In genomic region chr11:94161267-94161646, GRCm38 (mm10) we compare ENCODE assay signal across 8 mouse cellular contexts. TPM values are rescaled to one million over a fixed set of nuclear protein-coding genes. Genes with fewer than 3 reads are reported as not detected.
DNase-seq lines count a peak whose midpoint lies in the region; ATAC-seq and TF ChIP-seq lines count a peak whose summit lies in the region.

No protein-coding gene starts in this region.

- H3K27ac ChIP-seq in neural tube, embryonic 11.5 days (ENCODE audit: low read depth, low read length): peak overlapping the region; percentile 97
- peak overlapping the region; percentile 95 for H3K27ac ChIP-seq in intestine, postnatal 0 days (ENCODE audit: low read depth, low read length)
- peak overlapping the region; percentile 15; the same call in 1 of the 2 replicates for H3K27ac ChIP-seq in liver, embryonic 13.5 days

- no peaks in the 10 kb centered on the region for H3K36me3 ChIP-seq in neural tube, embryonic 11.5 days (ENCODE audit: control insufficient read depth, insufficient read depth, low read length)
- H3K36me3 ChIP-seq in intestine, postnatal 0 days (ENCODE audit: control insufficient read depth, insufficient read depth): no peaks in the 10 kb centered on the region
- H3K36me3 ChIP-seq in liver, embryonic 13.5 days: no peaks in the 10 kb centered on the region

- peak overlapping the region; percentile 59 for H3K9ac ChIP-seq in neural tube, embryonic 11.5 days (ENCODE audit: low read length)
- H3K9ac ChIP-seq in intestine, postnatal 0 days (ENCODE audit: low read depth, low read length): 0 out of 2 replicates have a peak overlapping the region, but pooled peaks have one; percentile 38
- H3K9ac ChIP-seq in liver, embryonic 13.5 days: no peak overlapping the region

- no peak overlapping the region for H3K4me3 ChIP-seq in neural tube, embryonic 11.5 days (ENCODE audit: low read depth, low read length)
- H3K4me3 ChIP-seq in intestine, postnatal 0 days (ENCODE audit: low read depth, low read length): peak overlapping the region; percentile 12; the same call in 1 of the 2 replicates
- H3K4me3 ChIP-seq in liver, embryonic 13.5 days (replicated peaks): no peak overlapping the region

- 37% methylated on average over 9 of the region's 9 CpGs for WGBS in neural tube, embryonic 11.5 days
- 12% methylated on average over 8 of the region's 9 CpGs for WGBS in intestine, postnatal 0 days
- 19% methylated on average over 9 of the region's 9 CpGs for WGBS in liver, embryonic 13.5 days (ENCODE audit: insufficient replicate concordance)

- no peak for ATAC-seq in neural tube, embryonic 11.5 days (ENCODE audit: insufficient read depth, low FRiP score, low TSS enrichment)
- peak; percentile 64 for ATAC-seq in intestine, postnatal 0 days
- ATAC-seq in liver, embryonic 13.5 days (ENCODE audit: low read depth): peak; percentile 62
- ATAC-seq in monocyte, adult 5-6 weeks (replicated peaks; ENCODE audit: insufficient number of reproducible peaks, low FRiP score, low TSS enrichment, poor library complexity, severe bottlenecking): peak; percentile 57

- no peaks in the 10 kb centered on the region for H3K9me3 ChIP-seq in neural tube, embryonic 11.5 days (ENCODE audit: control insufficient read depth, low read length)
- no peaks in the 10 kb centered on the region for H3K9me3 ChIP-seq in intestine, postnatal 0 days (ENCODE audit: control insufficient read depth)
- H3K9me3 ChIP-seq in liver, embryonic 13.5 days (replicated peaks): no peaks in the 10 kb centered on the region

- peak; percentile 25 for DNase-seq in neural tube, embryonic 11.5 days (ENCODE audit: low spot score)
- DNase-seq in neural tube, embryonic 10.5 days (ENCODE audit: extremely low spot score, low spot score): no peak
- peak; percentile 72 for DNase-seq in cerebellum, adult 9-10 months
- peak; percentile 66 to 86 for DNase-seq in heart, adult 18-20 months
- DNase-seq in liver, embryonic 13.5 days: no peak
- no peak for DNase-seq in yolk sac, embryonic 10.5 days (ENCODE audit: low spot score)

- TF ChIP-seq CTCF in intestine, postnatal 0 days (IDR thresholded peaks at IDR 0.05; ENCODE audit: low read depth): no peak

- peaks cover 43% of the 10 kb centered on the region for H3K4me1 ChIP-seq in neural tube, embryonic 11.5 days (ENCODE audit: control insufficient read depth, insufficient read depth, low read length)
- H3K4me1 ChIP-seq in intestine, postnatal 0 days (replicated peaks; ENCODE audit: control insufficient read depth, insufficient read depth, low read length): peaks cover 10% of the 10 kb centered on the region; the same call in 1 of the 2 replicates
- peaks cover 21% of the 10 kb centered on the region for H3K4me1 ChIP-seq in liver, embryonic 13.5 days (replicated peaks)

- H3K4me2 ChIP-seq in neural tube, embryonic 11.5 days (ENCODE audit: low read depth): peak overlapping the region; percentile 42
- peak overlapping the region; percentile 60 for H3K4me2 ChIP-seq in intestine, postnatal 0 days (replicated peaks; ENCODE audit: low read depth)
- peak overlapping the region; percentile 44 for H3K4me2 ChIP-seq in liver, embryonic 13.5 days

- no peaks in the 10 kb centered on the region for H3K27me3 ChIP-seq in neural tube, embryonic 11.5 days (ENCODE audit: control insufficient read depth, insufficient read depth, low read length)
- no peaks in the 10 kb centered on the region for H3K27me3 ChIP-seq in intestine, postnatal 0 days (replicated peaks; ENCODE audit: control insufficient read depth, insufficient read depth, low read length)
- peaks cover 8% of the 10 kb centered on the region for H3K27me3 ChIP-seq in liver, embryonic 13.5 days

RNA-seq across cellular contexts. Expression of gene Tob1, which starts 50.0 kb away (rescaled TPM):
- 33.3 and 35.6 TPM in 2 replicates for polyA plus RNA-seq in neural tube, embryonic 11.5 days (2014; fragmentation: Nextera tagmentation; extraction: Ambion mirVana)
- 10 to 100 TPM; 47.5 to 50.4 TPM for total RNA-seq in heart, adult 18-20 months (2021)
- polyA plus RNA-seq in intestine, postnatal 0 days (2015; fragmentation: Nextera tagmentation; extraction: Ambion mirVana): 69.4 and 71.8 TPM in 2 replicates
- polyA plus RNA-seq in liver, embryonic 13.5 days (2015; fragmentation: Nextera tagmentation; extraction: Ambion mirVana): 9.5 and 12.4 TPM in 2 replicates
- total RNA-seq in monocyte, adult 5-6 weeks (2017): 13.1 to 21.2 TPM (median 16.5 TPM) in 3 replicates

Comparison
In these comparisons a context has a peak if more than half of its experiments do, and no peak if none do; other contexts are left out.
1. DNase-seq: peak in neural tube, embryonic 11.5 days (single experiment), cerebellum, adult 9-10 months (single experiment) and heart, adult 18-20 months (2 of 2); none in neural tube, embryonic 10.5 days (single experiment), liver, embryonic 13.5 days (single experiment) and yolk sac, embryonic 10.5 days (single experiment).
2. H3K27ac ChIP-seq: peak in every context shown above with its lines; median percentile 97 in neural tube, embryonic 11.5 days; 95 in intestine, postnatal 0 days; 15 in liver, embryonic 13.5 days.
3. Peak in every context shown above with its lines, with median percentiles within 50 percentile points of each other: H3K4me2 ChIP-seq.